Mouse (Mus musculus) bone marrow, adult 2 months (tissue): Measurements from ENCODE around the gene Pdzrn3. TPM values are rescaled to one million over a fixed set of nuclear protein-coding genes. Genes with fewer than 3 reads are reported as not detected.

Source experiments
- H3K27ac ChIP-seq: fragments of 200-500 bp; 2 replicates; pipeline ENCODE4 v1.5.1; 2012; ENCODE audit warnings: low read depth, mild to moderate bottlenecking, control low read depth, inconsistent platforms, low read length; ENCODE audit not compliant: control insufficient read depth, poor library complexity, insufficient read depth
- H3K4me1 ChIP-seq: fragments of 200-500 bp; 2 replicates; pipeline ENCODE4 v1.6.1; 2011; ENCODE audit warnings: low read length; ENCODE audit not compliant: control insufficient read depth, insufficient read depth
- H3K4me3 ChIP-seq: fragments of 200-500 bp; replicated peaks from 2 replicates; pipeline ENCODE3; 2011; ENCODE audit warnings: mild to moderate bottlenecking, low read depth, low read length, control low read depth; ENCODE audit not compliant: control insufficient read depth
- CTCF ChIP-seq: fragments of 200-500 bp; IDR thresholded peaks from 2 replicates; pipeline ENCODE4 v1.5.1; 2011; ENCODE audit warnings: low read length, control low read depth; ENCODE audit not compliant: control insufficient read depth, insufficient read depth
- POLR2A ChIP-seq: fragments of 200-500 bp; IDR thresholded peaks from 2 replicates; pipeline ENCODE4 v1.6.1; 2011; ENCODE audit warnings: low read depth, mild to moderate bottlenecking, control low read depth, low read length, borderline replicate concordance; ENCODE audit not compliant: control insufficient read depth
- WGBS: fragments of 180-500 bp; shearing (Covaris S2); methylation state at CpG from one replicate; pipeline ENCODE4 v1.1.7; 2018; 5-methylcytosine and 5-hydroxymethylcytosine counted together
- polyA plus RNA-seq: library from polyadenylated mRNA; stranded (reverse); fragments of >200 nt; gene quantifications from 2 replicates; pipeline ENCODE4 v1.2.4, GENCODE M21; 2011; ENCODE audit warnings: low replicate concordance; ENCODE audit not compliant: missing spikeins, insufficient read depth, insufficient read length

Pdzrn3 gene
- polyA plus RNA-seq, 1 experiment = 1.8 TPM

DNA sequence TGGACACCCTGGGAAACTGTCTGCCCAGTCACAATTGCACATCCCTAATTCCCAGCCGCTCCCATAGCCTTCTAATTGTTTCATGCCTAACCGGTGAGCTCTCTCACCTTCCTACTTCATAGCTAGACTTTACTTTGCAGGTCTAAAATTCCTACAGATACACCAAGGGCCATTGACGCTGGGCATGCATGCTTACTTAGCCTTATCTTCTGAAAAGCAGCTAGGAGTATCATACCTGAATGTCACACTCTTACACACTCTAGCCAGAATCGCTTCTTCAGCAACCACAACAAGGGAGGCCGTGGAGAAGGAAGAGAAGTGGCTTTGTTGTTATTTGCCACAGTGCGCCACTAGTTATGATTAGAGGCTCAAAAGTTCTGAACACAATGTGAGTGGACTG is 18.2 kb upstream of the Pdzrn3 start:
- Histone ChIP-seq H3K27ac (no peak overlapping the region), H3K4me1 (no peaks in the 10 kb centered on the region), H3K4me3 (no peak overlapping the region)
- 84% methylated on average over 6 of the region's 6 CpGs for WGBS
- TF ChIP-seq POLR2A (no peak), CTCF (no peak)

DNA sequence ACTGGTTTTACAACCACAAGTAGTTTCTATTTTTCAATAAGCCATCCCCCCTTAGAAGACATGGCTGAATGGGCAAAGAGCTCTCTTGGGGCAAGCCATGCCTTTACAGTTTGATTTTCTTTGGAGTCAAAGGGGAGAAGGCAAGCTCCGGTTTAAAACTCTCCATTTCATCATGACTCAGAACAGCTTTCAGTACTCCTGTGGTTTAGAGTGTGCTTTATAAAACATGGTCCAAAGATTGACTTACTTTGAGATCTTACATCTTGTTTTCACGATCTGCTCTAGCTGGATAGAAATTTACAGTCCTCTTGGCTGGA is 15.1 kb upstream of the Pdzrn3 start:
- Histone ChIP-seq H3K4me3 (no peak overlapping the region), H3K27ac (no peak overlapping the region), H3K4me1 (no peaks in the 10 kb centered on the region)
- TF ChIP-seq CTCF = no peak
- TF ChIP-seq POLR2A = no peak
- 72% methylated on average over 2 of the region's 2 CpGs for WGBS

DNA sequence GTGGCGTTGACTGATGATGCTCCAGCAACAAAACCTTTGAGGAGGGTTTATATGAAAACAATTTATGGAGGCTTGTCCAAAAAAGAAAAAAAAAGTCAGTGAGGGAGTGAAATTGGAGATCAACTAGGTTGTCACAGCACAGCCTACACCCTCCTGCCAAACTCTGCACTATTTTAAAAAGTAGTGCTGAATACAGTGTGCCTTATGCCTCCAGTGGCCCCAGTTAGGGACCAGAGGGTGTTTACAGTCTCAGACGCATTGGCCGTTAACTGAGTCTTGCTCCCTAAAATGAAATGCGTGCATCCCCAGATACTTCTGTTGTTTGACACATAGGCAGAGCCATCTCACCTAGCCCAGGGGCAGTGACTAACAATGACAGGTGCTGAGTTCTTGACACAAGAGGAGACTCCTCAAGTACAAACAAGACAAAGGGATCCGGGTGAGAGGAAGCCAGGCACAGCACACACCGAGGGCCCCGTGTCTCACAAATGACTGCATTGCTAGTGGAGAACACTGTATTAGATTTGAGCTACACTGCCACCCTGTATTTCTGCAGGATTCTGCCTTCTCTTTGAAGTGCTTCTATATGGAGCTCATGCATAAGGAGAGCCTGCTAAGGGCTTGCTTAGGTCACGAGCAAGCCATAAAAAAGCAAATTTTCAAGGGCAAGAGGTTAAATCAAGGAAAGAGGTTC is 14.6 kb upstream of the Pdzrn3 start:
- Histone ChIP-seq H3K4me3 (no peak overlapping the region), H3K4me1 (no peaks in the 10 kb centered on the region), H3K27ac (no peak overlapping the region)
- WGBS = 83% methylated on average over 8 of the region's 8 CpGs
- TF ChIP-seq POLR2A (no peak), CTCF (no peak)

DNA sequence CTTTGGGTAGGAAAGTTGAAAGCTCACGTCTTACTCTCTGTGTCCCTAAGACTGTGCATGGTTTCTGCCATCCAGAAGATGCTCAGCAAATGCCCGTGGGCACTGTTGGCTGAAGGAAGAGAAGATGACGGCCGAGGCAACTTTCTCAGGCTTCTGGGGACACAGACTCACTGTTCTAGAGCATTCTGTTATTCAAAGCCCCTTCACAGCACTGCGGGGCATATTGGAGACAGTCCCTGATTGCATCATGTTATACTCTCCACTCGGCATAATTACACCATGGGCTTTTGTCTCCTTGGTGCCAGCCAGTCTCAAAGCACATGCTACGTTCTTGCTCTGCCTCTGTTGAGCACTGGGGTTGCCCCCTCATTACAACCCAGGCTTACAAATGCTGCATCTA is 7.8 kb upstream of the Pdzrn3 start:
- no peak overlapping the region for H3K27ac ChIP-seq
- TF ChIP-seq POLR2A (no peak), CTCF (no peak)
- 74% methylated on average over 7 of the region's 7 CpGs for WGBS
- H3K4me3 ChIP-seq = no peak overlapping the region
- H3K4me1 ChIP-seq = no peaks in the 10 kb centered on the region

DNA sequence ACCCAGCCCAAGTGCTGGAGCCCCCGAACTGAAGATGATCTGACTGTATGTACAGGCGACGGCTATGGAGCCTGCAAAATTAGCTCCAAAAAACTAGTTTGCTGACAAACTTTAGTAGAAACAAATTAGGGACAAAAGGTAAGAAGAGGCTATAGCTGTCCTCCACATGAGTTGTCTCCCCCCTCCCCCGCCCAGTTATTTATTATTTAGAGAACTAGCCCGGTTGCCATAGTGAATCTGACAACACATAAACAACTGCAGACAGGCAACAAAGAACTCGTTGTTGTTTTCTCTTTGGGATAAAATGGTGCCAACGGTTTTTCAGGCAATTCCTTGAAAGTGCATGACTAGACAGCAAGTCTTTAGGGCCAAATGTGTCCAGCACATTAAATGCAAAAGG is 7.3 kb upstream of the Pdzrn3 start:
- TF ChIP-seq CTCF (no peak), POLR2A (no peak)
- no peak overlapping the region for H3K4me3 ChIP-seq
- WGBS = 73% methylated on average over 7 of the region's 7 CpGs
- H3K27ac ChIP-seq = no peak overlapping the region
- no peaks in the 10 kb centered on the region for H3K4me1 ChIP-seq

DNA sequence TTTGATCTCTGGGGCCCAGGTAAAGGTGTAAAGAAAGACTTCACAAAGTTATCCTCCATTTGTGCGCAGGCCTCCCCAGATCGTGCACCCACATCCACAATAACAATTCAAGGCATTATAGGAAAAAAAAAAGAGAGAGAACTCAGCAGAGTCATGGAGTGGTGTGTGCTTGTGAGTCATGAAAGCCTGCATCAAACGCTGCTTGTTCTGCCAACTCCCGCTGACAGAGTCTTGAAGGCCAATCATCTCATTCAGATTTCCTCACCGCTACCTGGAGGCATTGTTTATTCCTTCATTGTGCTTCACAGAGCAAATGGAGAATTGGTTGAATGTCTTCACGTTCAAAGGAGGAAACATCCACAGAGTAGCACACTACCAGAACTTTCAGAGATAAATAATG is 6.8 kb upstream of the Pdzrn3 start:
- 83% methylated on average over 6 of the region's 6 CpGs for WGBS
- Histone ChIP-seq H3K4me3 (no peak overlapping the region), H3K27ac (no peak overlapping the region), H3K4me1 (no peaks in the 10 kb centered on the region)
- no peak for TF ChIP-seq CTCF
- no peak for TF ChIP-seq POLR2A

DNA sequence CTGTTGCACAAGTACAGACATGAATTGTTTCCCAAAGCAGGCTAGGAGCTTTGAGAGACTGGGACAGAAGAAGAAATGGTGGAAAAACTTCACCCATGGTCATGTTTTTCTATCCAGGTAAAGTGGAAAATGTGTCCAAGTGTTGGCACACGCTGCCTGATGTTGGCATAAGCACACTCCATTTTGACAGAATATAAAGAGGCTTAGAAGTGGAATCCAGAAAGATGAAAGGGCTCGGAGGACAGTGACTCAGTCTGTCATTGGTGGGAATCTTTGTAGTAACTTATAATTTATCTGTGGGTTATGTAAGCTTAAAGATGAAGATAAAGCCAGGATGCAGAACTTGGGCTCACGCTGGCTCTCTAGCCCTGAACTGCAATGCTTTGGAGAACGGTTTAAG is 5.2 kb upstream of the Pdzrn3 start:
- Histone ChIP-seq H3K27ac (no peak overlapping the region), H3K4me1 (no peaks in the 10 kb centered on the region), H3K4me3 (no peak overlapping the region)
- 73% methylated on average over 4 of the region's 4 CpGs for WGBS
- TF ChIP-seq CTCF = no peak
- TF ChIP-seq POLR2A = no peak

DNA sequence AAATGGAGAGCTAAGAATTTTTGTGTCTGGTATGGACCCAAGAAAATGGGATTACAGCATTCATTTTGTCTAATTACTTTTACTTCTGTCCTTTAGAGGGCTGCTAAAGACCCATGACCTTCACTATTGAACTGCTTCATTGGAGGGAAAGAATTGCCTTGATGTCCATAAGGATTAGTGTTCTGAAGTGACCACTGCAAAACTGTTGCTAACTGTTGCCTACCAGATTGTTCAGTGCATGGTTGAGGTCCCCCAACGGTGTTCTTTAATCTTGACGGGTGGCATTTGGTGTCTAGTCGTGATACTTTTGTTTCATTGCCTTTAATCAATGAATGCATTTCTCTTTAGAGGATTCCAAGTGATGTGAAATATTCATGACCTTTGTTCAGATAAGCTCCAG is 1.8 kb upstream of the Pdzrn3 start:
- no peak overlapping the region for H3K4me3 ChIP-seq
- H3K4me1 ChIP-seq = no peaks in the 10 kb centered on the region
- no peak for TF ChIP-seq CTCF
- no peak for TF ChIP-seq POLR2A
- H3K27ac ChIP-seq = no peak overlapping the region
- WGBS = 66% methylated on average over 3 of the region's 3 CpGs

DNA sequence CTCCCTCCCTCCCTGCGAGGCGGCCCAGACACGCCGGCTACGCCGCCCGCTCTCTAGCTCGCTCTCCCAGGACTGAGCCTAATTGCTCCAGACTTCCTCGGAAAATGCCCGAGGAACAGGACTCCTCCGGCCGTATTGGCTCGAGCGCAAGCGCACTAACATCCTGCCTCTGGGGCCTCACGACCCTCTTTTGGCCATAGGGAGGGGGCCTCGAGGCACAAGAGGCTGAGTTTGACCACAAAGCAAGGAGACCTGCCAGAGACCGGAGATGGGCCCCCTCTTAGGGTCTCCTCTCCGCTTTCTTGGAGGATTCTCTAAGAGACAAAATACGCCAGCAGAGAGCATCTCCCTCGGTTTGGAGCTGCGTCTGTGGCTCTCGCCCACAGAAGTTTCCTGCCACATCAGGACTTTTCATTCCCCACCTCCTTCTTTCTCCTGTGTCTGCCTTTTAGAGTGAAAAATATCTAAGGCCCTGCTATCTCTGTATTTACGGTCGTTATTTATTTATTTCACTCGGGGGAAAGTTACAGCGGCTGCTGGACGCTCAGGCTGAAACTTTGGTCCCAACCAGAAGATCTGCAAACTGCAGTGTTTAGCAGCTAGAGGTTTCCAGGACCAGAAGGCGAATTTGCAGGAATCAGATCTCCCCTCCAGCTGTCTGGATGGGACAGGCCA is 375 bp upstream of the Pdzrn3 start:
- H3K27ac ChIP-seq = no peak overlapping the region
- TF ChIP-seq CTCF = no peak
- no peaks in the 10 kb centered on the region for H3K4me1 ChIP-seq
- 2% methylated on average over 29 of the region's 29 CpGs for WGBS
- H3K4me3 ChIP-seq = no peak overlapping the region
